Mouse (Mus musculus) heart, embryonic 10.5 days (tissue): ENCODE data around the gene Cdh16. TPM values are rescaled to one million over a fixed set of nuclear protein-coding genes. Genes with fewer than 3 reads are reported as not detected.

Source experiments
- DNase-seq: peaks from one replicate; pipeline ENCODE4 v3.0.0-alpha.2; 2017; ENCODE audit warnings: low spot score
- H3K27ac ChIP-seq: fragments of 300-500 bp; sonication (generic); 2 replicates; pipeline ENCODE4 v1.5.1; 2016; ENCODE audit warnings: mild to moderate bottlenecking
- H3K27me3 ChIP-seq: fragments of 300-500 bp; sonication (generic); 2 replicates; pipeline ENCODE4 v1.6.1; 2016; ENCODE audit warnings: mild to moderate bottlenecking; ENCODE audit not compliant: poor library complexity, insufficient read depth, severe bottlenecking
- H3K36me3 ChIP-seq: fragments of 300-500 bp; sonication (generic); 2 replicates; pipeline ENCODE4 v1.6.1; 2016; ENCODE audit warnings: mild to moderate bottlenecking, moderate library complexity
- H3K4me1 ChIP-seq: fragments of 300-500 bp; sonication (generic); 2 replicates; pipeline ENCODE4 v1.6.1; 2016; ENCODE audit warnings: mild to moderate bottlenecking
- H3K4me3 ChIP-seq: fragments of 300-500 bp; sonication (generic); 2 replicates; pipeline ENCODE4 v1.5.1; 2016; ENCODE audit warnings: mild to moderate bottlenecking, moderate library complexity
- H3K9me3 ChIP-seq: fragments of 300-500 bp; sonication (generic); 2 replicates; pipeline ENCODE4 v1.6.1; 2016; ENCODE audit warnings: mild to moderate bottlenecking, moderate library complexity
- WGBS: fragments of 180-500 bp; shearing (Covaris S2); methylation state at CpG from one replicate; pipeline ENCODE4 v1.1.7; 2016; 5-methylcytosine and 5-hydroxymethylcytosine counted together
- polyA plus RNA-seq: library from polyadenylated mRNA; unstranded; fragments of >200 nt; fragmentation: Nextera tagmentation; extraction: Ambion mirVana; gene quantifications from 2 replicates; pipeline ENCODE4 v1.2.1, GENCODE M21; 2016

Gene Cdh16
- polyA plus RNA-seq, 1 experiment from 2014 or later = 8.0 TPM

DNA sequence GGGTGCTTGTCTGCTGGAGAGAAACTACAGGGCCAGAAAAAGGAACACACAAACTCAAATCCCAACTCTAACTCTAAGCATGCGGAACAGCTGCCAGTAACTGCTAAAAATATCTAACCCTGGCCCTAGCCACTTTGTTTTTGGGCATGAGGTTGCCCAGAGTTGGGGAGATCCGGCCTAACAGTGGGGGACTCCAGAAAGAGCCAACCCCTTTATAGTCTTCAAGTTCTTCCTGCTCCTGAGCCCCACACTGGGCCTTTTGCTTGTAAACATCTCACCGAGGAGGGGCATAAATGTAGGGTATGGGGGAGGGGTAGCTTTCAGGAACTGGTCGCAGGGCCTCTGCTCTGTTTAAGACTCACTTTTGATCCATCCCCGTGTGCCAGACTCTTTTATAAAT is 7.8 kb upstream of the Cdh16 start:
- H3K27me3 ChIP-seq = peaks cover 20% of the 10 kb centered on the region; the same call in 1 of the 2 replicates
- H3K36me3 ChIP-seq = peaks cover 47% of the 10 kb centered on the region
- DNase-seq = no peak
- H3K4me3 ChIP-seq = peak overlapping the region; percentile 79
- no peaks in the 10 kb centered on the region for H3K9me3 ChIP-seq
- peak overlapping the region; percentile 93 for H3K27ac ChIP-seq
- 19% methylated on average over 5 of the region's 5 CpGs for whole genome bisulfite sequencing
- peaks cover 54% of the 10 kb centered on the region for H3K4me1 ChIP-seq

DNA sequence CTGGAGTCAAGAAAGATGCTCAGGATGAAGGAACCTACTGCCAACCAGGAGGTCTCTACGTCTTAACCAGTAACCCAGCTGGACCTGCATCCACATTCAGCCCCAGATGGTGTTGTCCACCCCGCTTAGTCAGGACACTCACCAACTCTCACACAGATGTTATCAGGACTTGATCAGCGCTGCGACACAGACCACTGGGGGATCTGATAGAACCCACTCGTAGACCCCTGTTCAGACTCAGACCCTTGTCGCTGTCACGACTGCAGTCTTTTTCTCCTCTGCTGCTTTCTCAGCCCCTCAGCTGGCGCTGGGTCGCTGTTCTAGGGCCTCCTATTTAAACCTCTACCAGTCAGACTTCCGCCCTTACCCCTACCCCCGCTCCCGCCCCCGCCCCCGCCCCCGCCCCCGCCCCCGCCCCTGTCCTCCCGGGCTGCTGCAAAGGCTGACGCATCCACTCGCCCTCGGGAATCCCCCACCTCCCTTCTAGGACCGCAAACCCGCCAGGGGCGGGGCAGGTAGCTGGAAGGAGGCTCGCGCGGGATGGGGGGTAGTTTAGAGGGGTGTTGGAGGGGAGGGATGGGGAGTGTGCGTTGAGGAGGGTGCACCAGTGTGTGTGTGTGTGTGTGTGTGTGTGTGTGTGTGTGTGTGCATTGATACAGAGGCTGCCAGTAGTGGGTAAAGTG is 6.9 kb upstream of the Cdh16 start, which contains the start of gene Rrad:
Rrad (minus strand) TSS at position 347 of the 683 bp plus-strand sequence.
- Histone ChIP-seq H3K4me3 (peak within 1 kb of the TSS; percentile 79), H3K27me3 (peaks cover 20% of the 10 kb centered on the region; the same call in 1 of the 2 replicates), H3K27ac (peak within 1 kb of the TSS; percentile 93), H3K9me3 (no peaks in the 10 kb centered on the region), H3K4me1 (peaks cover 54% of the 10 kb centered on the region), H3K36me3 (peaks cover 46% of the 10 kb centered on the region)
- peak; percentile 83 for DNase-seq
- 1% methylated on average over 20 of the region's 28 CpGs for WGBS

DNA sequence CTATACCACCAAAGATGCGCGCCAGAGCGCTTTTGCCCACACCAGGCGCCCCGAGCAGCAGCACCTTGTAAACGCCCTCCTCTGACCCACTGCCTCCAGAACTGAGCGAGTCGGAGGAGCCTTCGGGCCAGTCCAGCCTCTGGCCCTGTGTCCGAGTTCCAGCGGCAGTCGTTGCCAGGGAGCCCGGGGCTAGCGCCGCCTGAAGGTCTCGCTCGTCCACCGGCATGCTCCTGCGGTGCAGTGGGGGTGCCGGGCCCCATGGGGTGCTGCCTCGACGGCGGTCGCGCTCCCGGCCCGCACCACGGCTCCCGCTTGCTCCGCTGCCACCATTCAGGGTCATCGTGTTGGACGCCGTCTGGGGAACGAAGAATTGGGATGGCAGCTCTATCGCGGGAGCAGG is 6.4 kb upstream of the Cdh16 start:
- peak overlapping the region; percentile 79 for H3K4me3 ChIP-seq
- H3K27ac ChIP-seq = peak overlapping the region; percentile 93
- H3K27me3 ChIP-seq = peaks cover 20% of the 10 kb centered on the region; the same call in 1 of the 2 replicates
- no peaks in the 10 kb centered on the region for H3K9me3 ChIP-seq
- H3K4me1 ChIP-seq = peaks cover 54% of the 10 kb centered on the region
- peaks cover 40% of the 10 kb centered on the region for H3K36me3 ChIP-seq
- 2% methylated on average over 36 of the region's 36 CpGs for WGBS
- DNase-seq = no peak

DNA sequence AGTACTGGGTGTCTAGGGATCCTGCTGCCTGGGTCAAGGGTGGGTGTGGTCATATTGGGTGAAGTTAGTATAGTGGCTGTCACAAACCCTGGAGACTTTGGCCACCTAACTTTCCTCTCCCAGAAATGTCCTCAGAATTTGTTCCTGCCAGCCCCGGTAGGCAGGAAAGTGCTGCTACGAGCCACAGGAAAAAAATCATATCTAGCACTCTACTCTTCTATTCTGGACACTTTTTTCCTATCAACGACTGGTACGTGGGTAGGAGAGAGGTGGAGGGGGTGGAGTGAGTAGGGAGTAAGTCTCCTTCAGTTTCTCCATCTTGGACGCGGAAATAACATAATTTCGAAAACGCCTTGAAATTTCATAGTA is 5.9 kb upstream of the Cdh16 start:
- 16% methylated on average over 8 of the region's 8 CpGs for WGBS
- Histone ChIP-seq H3K27ac (peak overlapping the region; percentile 93), H3K36me3 (peaks cover 36% of the 10 kb centered on the region), H3K4me3 (peak overlapping the region; percentile 79), H3K27me3 (peaks cover 20% of the 10 kb centered on the region; the same call in 1 of the 2 replicates), H3K9me3 (no peaks in the 10 kb centered on the region), H3K4me1 (peaks cover 58% of the 10 kb centered on the region)
- no peak for DNase-seq

DNA sequence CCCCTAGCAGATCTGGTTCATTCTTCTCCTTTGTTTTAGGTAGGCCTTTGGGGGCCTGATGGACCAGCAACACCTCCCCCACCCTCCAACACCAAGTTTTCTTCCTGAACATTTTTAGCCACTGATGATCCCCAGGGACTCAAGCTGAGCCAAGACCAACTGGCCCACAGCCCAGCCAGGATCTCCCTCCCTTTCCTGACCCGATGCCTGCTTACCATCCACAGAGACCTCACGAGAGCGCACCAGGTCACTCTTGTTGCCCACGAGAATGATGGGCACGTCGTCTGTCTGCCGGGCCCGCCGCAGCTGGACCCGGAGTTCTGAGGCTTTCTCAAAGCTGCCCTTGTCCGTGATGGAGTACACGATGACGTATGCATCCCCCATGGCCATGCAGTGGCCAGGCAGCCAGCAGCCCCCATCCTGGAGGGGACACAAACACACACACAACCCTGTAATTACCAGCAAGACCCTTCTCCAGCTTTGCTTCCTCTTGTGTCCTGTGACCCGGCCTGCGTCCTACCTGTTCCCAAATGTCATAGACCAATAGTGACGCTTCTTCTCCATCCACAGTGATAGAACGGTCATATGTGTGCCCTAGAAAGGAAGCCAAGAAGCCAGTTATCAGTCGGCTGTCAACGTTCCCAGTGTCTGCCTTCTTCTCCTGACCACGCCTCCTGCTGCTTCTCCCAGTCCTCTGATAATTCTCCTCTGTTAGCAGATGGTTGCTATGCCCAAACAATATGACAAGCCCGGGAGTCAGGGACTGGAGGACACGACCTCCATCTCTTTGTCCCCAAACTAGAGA is 5.3 kb upstream of the Cdh16 start:
- WGBS = 47% methylated on average over 22 of the region's 22 CpGs

DNA sequence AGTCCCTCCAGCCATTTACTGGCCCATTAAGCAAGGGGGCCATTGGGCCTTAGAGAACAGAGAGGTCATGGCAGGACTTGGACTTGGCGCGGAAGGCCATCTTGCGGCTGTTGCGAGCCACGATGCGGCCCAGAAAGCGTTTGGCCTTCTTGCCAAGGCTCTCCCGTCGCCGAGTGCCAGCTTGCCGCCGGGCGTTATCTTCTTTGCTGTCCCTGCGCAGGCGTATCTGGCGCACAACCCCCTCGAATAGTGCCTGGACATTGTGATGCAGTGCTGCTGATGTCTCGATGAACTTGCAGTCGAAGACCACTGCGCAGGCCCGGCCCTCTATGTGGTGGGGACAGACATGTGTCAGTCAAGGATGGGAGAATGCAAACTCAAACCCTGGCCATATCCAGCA is 4.2 kb upstream of the Cdh16 start:
- Histone ChIP-seq H3K9me3 (no peaks in the 10 kb centered on the region), H3K36me3 (peaks cover 27% of the 10 kb centered on the region), H3K4me1 (peaks cover 71% of the 10 kb centered on the region), H3K27me3 (peaks cover 20% of the 10 kb centered on the region; the same call in 1 of the 2 replicates), H3K27ac (peak overlapping the region; percentile 67; the same call in 1 of the 2 replicates), H3K4me3 (peak overlapping the region; percentile 79; the same call in 1 of the 2 replicates)
- DNase-seq = no peak
- WGBS = 92% methylated on average over 21 of the region's 21 CpGs

More for the DNA sequence above, 5.3 kb upstream of the Cdh16 start:
- peaks cover 30% of the 10 kb centered on the region for H3K36me3 ChIP-seq
- H3K27ac ChIP-seq = peak overlapping the region; percentile 93
- peak overlapping the region; percentile 79 for H3K4me3 ChIP-seq
- H3K4me1 ChIP-seq = peaks cover 63% of the 10 kb centered on the region
- H3K9me3 ChIP-seq = no peaks in the 10 kb centered on the region
- DNase-seq = no peak
- H3K27me3 ChIP-seq = peaks cover 20% of the 10 kb centered on the region; the same call in 1 of the 2 replicates

DNA sequence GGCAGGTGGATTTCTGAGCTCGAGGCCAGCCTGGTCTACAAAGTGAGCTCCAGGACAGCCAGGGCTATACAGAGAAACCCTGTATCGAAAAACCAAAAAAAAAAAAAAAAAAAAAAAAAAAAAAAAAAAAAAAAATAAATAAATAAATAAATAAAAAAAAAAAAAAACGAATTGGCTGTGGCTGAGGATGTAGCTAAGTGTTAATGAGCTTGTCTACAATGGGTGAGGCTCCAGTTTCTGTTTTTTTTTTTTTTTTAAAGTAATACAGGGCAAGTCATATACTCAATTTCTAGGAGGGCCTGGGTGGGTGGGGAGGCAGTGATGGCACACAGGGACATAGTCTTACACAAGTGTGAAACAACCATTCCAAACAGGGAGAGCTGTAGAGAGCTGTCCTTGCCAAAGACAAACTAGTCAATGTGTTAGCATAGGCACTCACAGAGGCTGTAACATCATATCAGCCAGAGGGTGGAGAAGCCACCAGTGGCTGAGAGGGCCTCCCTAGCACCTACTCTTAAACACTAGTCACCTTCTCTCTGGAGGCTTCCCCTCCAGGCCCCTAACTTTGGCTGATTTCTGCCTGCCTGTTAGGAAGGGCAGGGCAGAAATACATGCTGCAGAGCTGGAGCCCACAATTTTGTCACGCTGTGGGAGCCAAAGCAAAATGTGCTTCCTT is 3.0 kb upstream of the Cdh16 start:
- Histone ChIP-seq H3K9me3 (no peaks in the 10 kb centered on the region), H3K27me3 (peaks cover 20% of the 10 kb centered on the region; the same call in 1 of the 2 replicates), H3K36me3 (peaks cover 27% of the 10 kb centered on the region), H3K27ac (peak overlapping the region; percentile 52; the same call in 1 of the 2 replicates), H3K4me3 (no peak overlapping the region; the same call in 1 of the 2 replicates), H3K4me1 (peaks cover 60% of the 10 kb centered on the region)
- DNase-seq = no peak
- WGBS = 69% methylated on average over 4 of the region's 4 CpGs

DNA sequence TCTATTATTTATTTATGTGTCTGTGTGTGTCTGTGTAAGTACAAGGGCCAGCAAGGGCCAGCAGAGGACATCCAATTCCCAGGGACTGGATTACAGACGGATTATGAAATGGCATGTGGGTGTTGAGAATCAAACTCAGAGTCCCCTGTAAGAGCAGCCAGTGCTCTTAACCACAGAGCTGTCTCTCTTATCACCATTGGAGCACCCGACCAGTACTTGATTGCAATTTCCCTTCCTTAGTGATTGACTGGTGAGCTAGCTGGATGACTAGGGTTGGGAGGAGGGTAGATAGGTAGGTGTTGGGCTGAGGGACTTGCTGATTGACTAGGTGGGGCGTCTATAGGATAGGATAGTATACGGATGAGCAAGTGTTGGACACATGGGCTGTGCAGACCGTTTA is 3.4 kb downstream of the Cdh16 start:
- H3K27ac ChIP-seq = no peak overlapping the region
- H3K4me1 ChIP-seq = peaks cover 24% of the 10 kb centered on the region; the same call in 1 of the 2 replicates
- H3K4me3 ChIP-seq = no peak overlapping the region
- H3K9me3 ChIP-seq = no peaks in the 10 kb centered on the region
- H3K27me3 ChIP-seq = no peaks in the 10 kb centered on the region
- no peaks in the 10 kb centered on the region for H3K36me3 ChIP-seq
- 58% methylated on average over 5 of the region's 5 CpGs for WGBS
- DNase-seq = no peak

DNA sequence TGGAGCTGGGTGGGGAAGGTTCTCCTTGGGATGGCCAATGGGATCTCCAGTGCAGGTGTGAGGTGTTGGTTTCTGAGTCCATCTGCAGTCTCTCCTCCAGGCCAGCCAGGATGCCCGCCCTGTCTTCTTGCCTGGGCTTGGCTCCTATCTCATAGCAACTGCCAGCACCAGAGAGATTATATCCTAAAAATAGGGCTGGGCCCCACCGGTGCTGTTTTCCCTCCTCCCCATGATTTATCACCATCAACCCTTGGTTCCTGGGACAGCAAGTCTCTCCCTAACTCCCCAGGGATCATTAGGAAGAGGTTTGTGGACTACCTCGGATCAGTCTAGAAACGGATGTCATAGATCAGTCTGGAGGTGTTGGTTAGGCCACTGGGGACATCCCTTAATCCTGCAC is 11.1 kb downstream of the Cdh16 start:
- no peaks in the 10 kb centered on the region for H3K9me3 ChIP-seq
- peaks cover 58% of the 10 kb centered on the region for H3K4me1 ChIP-seq
- H3K4me3 ChIP-seq = no peak overlapping the region
- H3K27ac ChIP-seq = peak overlapping the region; percentile 92
- DNase-seq = no peak
- no peaks in the 10 kb centered on the region for H3K36me3 ChIP-seq
- H3K27me3 ChIP-seq = no peaks in the 10 kb centered on the region
- 42% methylated on average over 4 of the region's 4 CpGs for WGBS

DNA sequence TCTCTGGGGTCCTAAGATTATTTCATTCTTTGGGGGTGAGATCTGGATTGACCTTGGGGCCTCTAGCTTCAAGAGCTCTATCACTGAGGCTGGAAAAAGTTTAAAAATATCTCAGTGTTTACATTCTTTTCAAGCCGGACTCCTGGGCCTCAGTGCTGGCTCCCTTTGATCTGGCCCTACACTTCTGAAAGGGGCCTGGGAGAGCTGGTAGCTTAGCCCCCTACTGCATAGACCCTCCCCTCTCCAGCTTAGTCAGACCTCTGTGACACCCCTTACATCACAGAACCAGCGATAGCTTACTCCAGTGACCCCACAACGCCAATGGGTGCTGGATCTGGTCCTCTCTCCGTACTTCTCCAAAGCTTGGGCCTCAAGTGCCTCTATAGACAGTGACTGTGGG is 12.6 kb downstream of the Cdh16 start:
- Histone ChIP-seq H3K4me1 (peaks cover 72% of the 10 kb centered on the region), H3K27me3 (no peaks in the 10 kb centered on the region), H3K27ac (peak overlapping the region; percentile 92), H3K36me3 (no peaks in the 10 kb centered on the region), H3K4me3 (no peak overlapping the region), H3K9me3 (no peaks in the 10 kb centered on the region)
- 28% methylated on average over 4 of the region's 4 CpGs for WGBS
- no peak for DNase-seq

DNA sequence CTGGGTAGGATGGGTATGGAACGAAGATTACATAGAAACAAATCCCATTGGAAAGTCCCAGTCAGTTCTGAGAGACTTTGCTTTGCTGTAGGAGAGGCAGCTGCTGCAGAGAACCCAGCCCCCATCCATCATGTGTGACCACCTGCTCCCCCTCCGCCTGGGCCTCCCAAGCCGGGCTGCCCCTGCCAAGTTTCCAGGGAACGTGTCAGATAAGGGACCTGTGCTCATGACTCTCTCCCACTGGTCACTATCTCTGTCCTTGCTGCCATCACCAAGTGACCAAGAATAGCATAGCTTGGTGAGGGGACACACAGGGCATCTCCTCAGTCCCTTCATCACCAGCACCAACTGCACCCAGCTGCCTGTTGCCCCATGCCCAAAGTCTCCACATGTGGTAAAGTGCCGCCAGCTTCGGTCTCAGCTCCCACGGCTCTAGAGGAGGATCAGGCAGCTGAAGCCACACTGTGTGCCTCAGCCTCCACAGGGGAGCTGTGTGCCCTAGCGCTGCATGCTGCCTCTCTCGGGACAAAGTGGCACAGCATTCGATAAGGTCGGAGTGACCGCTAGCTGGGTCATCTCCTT is 13.9 kb downstream of the Cdh16 start:
- peak; percentile 91 for DNase-seq
- no peaks in the 10 kb centered on the region for H3K27me3 ChIP-seq
- H3K4me3 ChIP-seq = peak overlapping the region; percentile 41
- H3K9me3 ChIP-seq = no peaks in the 10 kb centered on the region
- WGBS = 40% methylated on average over 12 of the region's 12 CpGs
- no peaks in the 10 kb centered on the region for H3K36me3 ChIP-seq
- H3K4me1 ChIP-seq = peaks cover 85% of the 10 kb centered on the region
- H3K27ac ChIP-seq = peak overlapping the region; percentile 92

DNA sequence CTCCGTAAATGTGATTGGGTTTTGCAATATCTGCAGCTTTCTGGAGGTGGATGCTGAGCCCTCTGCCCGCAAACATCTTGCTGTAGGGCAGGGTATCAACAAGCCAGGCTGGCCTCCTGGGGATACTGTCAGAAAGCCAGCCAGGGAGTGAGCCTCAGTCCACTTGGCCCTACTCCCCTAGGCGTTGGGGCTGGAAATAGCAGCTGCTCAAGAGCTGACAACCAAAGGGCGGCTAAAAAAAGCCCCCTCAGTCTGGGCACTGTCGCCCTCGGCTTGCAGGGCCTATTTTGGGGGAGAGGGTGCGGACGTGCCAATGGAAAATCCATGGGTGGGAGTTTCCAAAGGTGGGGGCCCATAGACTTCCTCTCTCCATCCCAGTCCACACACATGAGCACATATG is 15.0 kb downstream of the Cdh16 start:
- peak overlapping the region; percentile 41 for H3K4me3 ChIP-seq

More for the DNA sequence above, 15.0 kb downstream of the Cdh16 start:
- Histone ChIP-seq H3K36me3 (no peaks in the 10 kb centered on the region), H3K9me3 (no peaks in the 10 kb centered on the region), H3K27ac (peak overlapping the region; percentile 92), H3K4me1 (peaks cover 86% of the 10 kb centered on the region), H3K27me3 (no peaks in the 10 kb centered on the region)
- WGBS = 49% methylated on average over 8 of the region's 8 CpGs
- DNase-seq = peak; percentile 89
